Mouse (Mus musculus): Measurements from ENCODE around the gene Upk1b. TPM values are rescaled to one million over a fixed set of nuclear protein-coding genes. Genes with fewer than 3 reads are reported as not detected.

The Upk1b gene
- total and polyA plus RNA-seq, 2 experiments from 2014 or later: 1.2 to 2.0 TPM

- WGBS: 93% methylated on average over 15 of the region's 15 CpGs
These were observed 71.5 kb downstream of the Upk1b start for GRCm38 (mm10) chr16:38728576-38729132.

GRCm38 (mm10) chr16:38724974-38725373 is 75.2 kb downstream of the Upk1b start:
- no peak for TF ChIP-seq CTCF (IDR thresholded peaks at IDR 0.05; ENCODE audit: low read depth)
- H3K9me3 ChIP-seq (ENCODE audit: low read length): no peaks in the 10 kb centered on the region
- WGBS: 54% methylated on average over 13 of the region's 13 CpGs
- no peaks in the 10 kb centered on the region for H3K36me3 ChIP-seq (ENCODE audit: insufficient read depth, low read length)
- peak overlapping the region; percentile 11; the same call in 1 of the 2 replicates for H3K27ac ChIP-seq
- 0 out of 2 replicates have a peak overlapping the region, but pooled peaks have one; percentile 11 for H3K4me2 ChIP-seq (ENCODE audit: low read depth, low read length)
- ATAC-seq (no peak), DNase-seq (ENCODE audit: low spot score) (no peak)
- H3K27me3 ChIP-seq (ENCODE audit: insufficient read depth, low read length): no peaks in the 10 kb centered on the region
- H3K4me3 ChIP-seq (ENCODE audit: low read length): no peak overlapping the region
- no peak overlapping the region for H3K9ac ChIP-seq (replicated peaks; ENCODE audit: low read length)
- H3K4me1 ChIP-seq (ENCODE audit: insufficient read depth, low read length): no peaks in the 10 kb centered on the region

More at GRCm38 (mm10) chr16:38728576-38729132, 71.5 kb downstream of the Upk1b start:
- H3K4me1 ChIP-seq (ENCODE audit: insufficient read depth, low read length): no peaks in the 10 kb centered on the region
- no peak overlapping the region for H3K4me2 ChIP-seq (ENCODE audit: low read depth, low read length)
- no peak for ATAC-seq
- H3K9ac ChIP-seq (replicated peaks; ENCODE audit: low read length): no peak overlapping the region
- no peaks in the 10 kb centered on the region for H3K36me3 ChIP-seq (ENCODE audit: insufficient read depth, low read length)
- DNase-seq (ENCODE audit: low spot score): no peak
- no peaks in the 10 kb centered on the region for H3K27me3 ChIP-seq (ENCODE audit: insufficient read depth, low read length)
- no peak for TF ChIP-seq CTCF (IDR thresholded peaks at IDR 0.05; ENCODE audit: low read depth)
- H3K27ac ChIP-seq: no peak overlapping the region
- H3K4me3 ChIP-seq (ENCODE audit: low read length): no peak overlapping the region
- H3K9me3 ChIP-seq (ENCODE audit: low read length): no peaks in the 10 kb centered on the region

- no peak overlapping the region for H3K9ac ChIP-seq (replicated peaks; ENCODE audit: low read length)
- H3K27ac ChIP-seq: no peak overlapping the region; the same call in 1 of the 2 replicates
- no peaks in the 10 kb centered on the region for H3K9me3 ChIP-seq (ENCODE audit: low read length)
- H3K27me3 ChIP-seq (ENCODE audit: insufficient read depth, low read length): no peaks in the 10 kb centered on the region
- no peaks in the 10 kb centered on the region for H3K36me3 ChIP-seq (ENCODE audit: insufficient read depth, low read length)
- WGBS: 58% methylated on average over 8 of the region's 8 CpGs
- H3K4me2 ChIP-seq (ENCODE audit: low read depth, low read length): 0 out of 2 replicates have a peak overlapping the region, but pooled peaks have one; percentile 11
- DNase-seq (ENCODE audit: low spot score): peak; percentile 63
- no peak for TF ChIP-seq CTCF (IDR thresholded peaks at IDR 0.05; ENCODE audit: low read depth)
- ATAC-seq: peak; percentile 84
- no peaks in the 10 kb centered on the region for H3K4me1 ChIP-seq (ENCODE audit: insufficient read depth, low read length)
- H3K4me3 ChIP-seq (ENCODE audit: low read length): no peak overlapping the region
These were observed 75.9 kb downstream of the Upk1b start for GRCm38 (mm10) chr16:38724256-38724655.

Other genes with a start within 250 kb of the Upk1b start
- 13.5 and 27.2 TPM in 2 replicates for gene Tmem39a, start 241.6 kb downstream of the Upk1b start, total RNA-seq (2014; rRNA removed)
- gene Tmem39a, start 241.6 kb downstream of the Upk1b start, polyA plus RNA-seq (2015; fragmentation: Nextera tagmentation; extraction: Ambion mirVana): 15.4 and 17.6 TPM in 2 replicates
- 12.7 and 14.9 TPM in 2 replicates for gene Arhgap31, start 87.1 kb downstream of the Upk1b start, total RNA-seq (2014; rRNA removed)
- 4.6 and 4.8 TPM in 2 replicates for gene Arhgap31, start 87.1 kb downstream of the Upk1b start, polyA plus RNA-seq (2015; fragmentation: Nextera tagmentation; extraction: Ambion mirVana)
- 25.8 and 31.6 TPM in 2 replicates for gene B4galt4, start 58.1 kb downstream of the Upk1b start, total RNA-seq (2014; rRNA removed)
- 30.2 and 31.7 TPM in 2 replicates for gene B4galt4, start 58.1 kb downstream of the Upk1b start, polyA plus RNA-seq (2015; fragmentation: Nextera tagmentation; extraction: Ambion mirVana)
- not detected in 2 replicates for gene 4930435E12Rik, start 28.4 kb upstream of the Upk1b start, total RNA-seq (2014; rRNA removed)
- gene 4930435E12Rik, start 28.4 kb upstream of the Upk1b start, polyA plus RNA-seq (2015; fragmentation: Nextera tagmentation; extraction: Ambion mirVana): not detected in 2 replicates
- gene Igsf11, start 92.3 kb upstream of the Upk1b start, total RNA-seq (2014; rRNA removed): 20.5 and 24.5 TPM in 2 replicates
- gene Igsf11, start 92.3 kb upstream of the Upk1b start, polyA plus RNA-seq (2015; fragmentation: Nextera tagmentation; extraction: Ambion mirVana): 4.9 and 5.8 TPM in 2 replicates